Mouse (Mus musculus): ENCODE results near the gene Grin3b.

DNA sequence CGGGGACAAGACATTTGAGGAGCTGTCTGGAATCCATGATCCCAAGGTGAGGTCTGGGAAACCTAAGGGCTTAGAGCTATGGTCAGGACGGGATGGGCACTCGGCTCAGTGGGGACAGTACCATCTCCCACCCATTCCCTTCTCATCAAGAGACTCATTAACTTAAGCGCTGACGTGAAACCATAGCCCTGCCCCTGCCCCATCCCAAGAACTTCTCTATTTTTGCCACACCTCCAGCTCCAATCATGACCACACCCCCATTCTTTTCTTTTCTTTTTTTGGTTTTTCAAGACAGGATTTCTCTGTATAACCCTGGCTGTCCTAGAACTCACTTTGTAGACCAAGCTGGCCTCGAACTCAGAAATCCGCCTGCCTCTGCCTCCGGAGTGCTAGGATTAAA lies 4.2 kb downstream of the Grin3b start:
- TF ChIP-seq CTCF (IDR thresholded peaks at IDR 0.05; ENCODE audit: borderline replicate concordance, extremely low read depth, insufficient read depth, insufficient read length): no peak
- TF ChIP-seq POLR2A (IDR thresholded peaks at IDR 0.05; ENCODE audit: borderline replicate concordance, extremely low read depth, insufficient read depth, insufficient read length, poor library complexity, severe bottlenecking): no peak

All from brain, embryonic 14.5 days (tissue).